Mouse (Mus musculus) c-Kit-negative CD71-positive TER-119-positive erythroid progenitor cells, embryonic 14.5 days (primary cell): Measurements from ENCODE around the gene Olfr1495.
"Not testable (repeated sequence)": the region's sequence is repeated elsewhere in the genome, so short reads cannot be mapped to it uniquely, and the experiment has no call there.

Experiments
- DNase-seq: peaks from one replicate; pipeline ENCODE4 v3.0.0-alpha.2; 2013; ENCODE audit warnings: low read depth, low spot score

The Olfr1495 gene

DNA sequence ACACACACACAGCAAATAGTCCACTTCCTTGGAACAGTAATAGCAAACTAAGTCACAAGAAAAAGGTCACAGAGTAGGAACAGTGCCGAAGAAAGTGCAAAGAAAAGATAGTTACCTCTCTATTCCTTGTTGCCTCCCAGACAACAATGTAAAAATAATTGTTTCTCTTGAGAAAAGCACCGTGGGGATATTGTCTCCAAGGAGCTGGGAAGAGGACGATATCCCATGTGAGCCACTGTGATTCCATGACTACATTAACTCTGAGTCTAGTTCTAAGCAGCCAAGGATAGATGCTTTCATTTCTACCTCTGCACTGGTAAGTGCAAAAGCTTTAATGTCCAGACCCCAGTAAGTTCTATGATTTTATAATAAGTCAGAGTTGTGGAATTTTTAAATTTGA, at the start of gene Olfr1495:
TSS of gene Olfr1495 (plus strand) at position 301 of the 400 bp plus-strand sequence.
- DNase-seq, result no peak

DNA sequence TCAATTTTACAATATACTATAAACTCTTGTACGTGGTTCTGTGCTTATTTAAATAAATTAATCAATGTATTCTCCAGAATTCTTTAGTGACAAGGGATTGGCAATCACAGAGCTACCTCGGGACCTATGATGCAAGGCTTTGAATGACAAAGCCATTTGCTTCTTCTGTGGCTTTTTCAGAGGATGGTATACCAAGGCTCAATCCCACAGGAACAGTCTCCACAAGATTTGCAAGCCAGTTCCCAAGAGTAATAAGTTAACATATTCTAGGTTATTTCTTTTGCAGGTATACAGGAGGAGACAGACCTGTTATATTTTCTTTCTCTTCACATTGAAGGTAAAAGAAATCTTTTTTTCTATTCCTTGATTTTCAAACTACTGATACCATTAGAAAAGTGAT, 41.4 kb upstream of the Olfr1495 start, which contains the start of gene Olfr1493-ps1:
TSS of gene Olfr1493-ps1 (plus strand) at position 301 of the 400 bp plus-strand sequence.
- no peak for DNase-seq

DNA sequence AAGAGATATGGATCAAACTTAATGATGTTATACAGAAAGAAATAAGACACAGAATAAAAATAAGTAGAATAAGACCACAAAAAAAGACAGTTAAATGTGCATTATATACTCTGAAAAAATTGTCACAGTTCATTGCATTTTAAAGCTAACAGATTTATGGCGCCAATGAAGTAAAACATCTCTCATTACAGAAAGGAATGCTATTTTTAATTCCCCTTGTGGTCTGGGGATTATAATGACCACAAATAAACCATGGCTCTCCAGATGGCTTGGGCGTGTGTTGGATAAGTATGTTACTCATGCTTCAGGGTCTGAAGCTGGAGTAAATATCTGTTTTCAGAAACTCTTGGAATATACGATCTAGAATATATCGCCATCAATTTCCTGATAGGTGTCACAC, 25.0 kb upstream of the Olfr1495 start, which contains the start of gene Olfr1494:
TSS of gene Olfr1494 (plus strand) at position 301 of the 400 bp plus-strand sequence.
- DNase-seq, result no peak

DNA sequence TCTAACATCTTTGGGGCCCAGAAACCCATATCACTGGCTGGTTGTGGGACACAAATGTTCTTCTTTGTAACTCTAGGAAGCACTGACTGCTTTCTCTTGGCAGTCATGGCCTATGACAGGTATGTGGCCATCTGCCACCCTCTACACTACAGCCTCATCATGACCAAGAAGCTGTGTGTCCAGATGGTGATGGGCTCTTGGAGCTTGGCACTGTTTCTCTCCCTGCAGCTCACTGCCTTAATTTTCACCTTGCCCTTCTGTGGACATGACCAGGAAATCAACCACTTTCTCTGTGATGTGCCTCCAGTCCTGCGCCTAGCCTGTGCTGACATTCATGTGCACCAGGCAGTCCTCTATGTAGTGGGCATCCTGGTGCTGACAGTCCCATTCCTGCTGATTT, 15.0 kb upstream of the Olfr1495 start:
- no peak for DNase-seq

DNA sequence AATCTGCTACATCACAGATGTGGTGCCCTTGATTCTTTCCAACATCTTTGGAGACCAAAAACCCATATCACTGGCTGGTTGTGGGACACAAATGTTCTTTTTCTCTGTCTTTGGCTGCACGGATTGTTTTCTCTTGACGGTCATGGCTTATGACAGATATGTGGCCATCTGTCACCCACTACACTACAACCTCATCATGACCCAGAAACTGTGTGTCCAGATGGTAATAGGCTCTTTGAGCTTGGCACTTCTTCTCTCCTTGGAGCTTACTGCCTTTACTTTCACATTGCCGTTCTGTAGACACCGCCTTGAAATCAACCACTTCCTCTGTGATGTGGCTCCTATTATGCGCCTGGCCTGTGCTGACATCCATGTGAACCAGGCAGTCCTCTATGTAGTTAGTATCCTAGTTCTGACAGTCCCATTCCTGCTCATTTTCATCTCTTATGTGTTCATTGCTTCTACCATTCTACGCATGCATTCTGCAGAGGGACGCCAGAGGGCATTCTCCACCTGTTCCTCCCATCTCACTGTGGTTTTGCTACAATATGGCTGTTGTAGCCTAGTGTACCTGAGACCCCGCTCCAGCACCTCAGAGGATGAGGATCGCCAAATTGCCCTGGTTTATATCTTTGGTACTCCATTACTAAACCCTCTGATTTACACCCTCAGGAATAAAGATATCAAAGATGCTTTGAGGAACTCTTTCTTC, 4.3 kb downstream of the Olfr1495 start:
- no peak for DNase-seq

DNA sequence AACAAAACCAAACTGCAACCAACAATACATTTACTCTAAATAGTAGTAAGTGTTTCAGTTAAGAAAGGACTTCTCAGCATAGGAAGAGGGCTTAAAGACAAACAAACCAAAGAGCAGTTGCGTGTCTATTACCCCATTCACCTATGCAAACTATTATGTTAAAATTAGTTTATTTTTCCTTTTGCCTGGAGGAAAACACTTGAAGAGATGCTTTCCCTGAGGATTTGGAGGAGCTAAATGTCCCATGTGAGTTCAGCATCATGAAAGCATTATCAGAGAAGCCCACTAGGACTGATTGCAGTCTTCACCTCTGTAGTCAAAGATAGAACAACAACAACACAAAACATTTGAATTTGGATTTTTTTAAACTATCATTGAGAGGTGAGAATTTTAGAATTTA, 13.2 kb downstream of the Olfr1495 start, which contains the start of gene Olfr1496:
TSS of gene Olfr1496 (plus strand) at position 301 of the 400 bp plus-strand sequence.
- no peak for DNase-seq

DNA sequence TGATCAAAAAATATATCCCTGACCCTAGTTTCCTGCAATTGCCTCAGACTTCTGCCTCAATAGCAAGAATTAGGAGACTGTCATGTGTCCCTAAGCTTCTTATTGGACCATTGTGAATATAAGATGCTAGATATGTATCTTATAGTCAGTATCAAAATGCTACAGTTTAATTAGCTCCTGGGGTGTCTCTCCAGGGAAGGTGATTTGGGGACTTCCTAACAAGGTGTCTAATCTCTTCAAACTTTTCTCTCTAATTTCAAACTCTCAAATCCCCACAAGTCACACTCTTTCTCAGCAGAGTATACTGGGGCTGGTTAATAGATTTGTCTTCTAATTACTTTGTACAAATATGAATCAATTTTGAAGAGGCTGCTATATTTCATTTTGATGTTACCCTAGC, 33.7 kb downstream of the Olfr1495 start, which contains the start of gene Olfr1497:
TSS of gene Olfr1497 (minus strand) at position 101 of the 400 bp plus-strand sequence.
- no peak for DNase-seq

DNA sequence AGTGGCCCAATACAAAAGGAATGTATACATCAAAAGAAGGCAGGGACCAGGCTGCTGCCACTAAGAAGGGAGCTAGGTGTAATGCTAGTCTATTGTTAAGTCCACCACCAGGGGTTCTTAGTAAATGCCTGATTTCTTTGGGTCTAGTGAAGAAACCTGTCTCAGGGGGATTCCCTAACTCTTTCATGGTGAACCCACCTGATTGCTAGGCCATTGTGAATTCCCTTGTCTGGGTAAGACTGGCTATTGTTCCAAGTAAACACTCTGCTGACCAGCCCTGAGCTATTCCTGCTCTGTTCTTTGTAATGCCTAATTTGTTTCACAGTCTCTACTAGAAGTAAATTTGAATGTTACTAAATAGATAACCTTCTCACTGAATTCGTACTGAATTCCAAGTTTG, 41.1 kb downstream of the Olfr1495 start:
- DNase-seq, result not testable (repeated sequence)

DNA sequence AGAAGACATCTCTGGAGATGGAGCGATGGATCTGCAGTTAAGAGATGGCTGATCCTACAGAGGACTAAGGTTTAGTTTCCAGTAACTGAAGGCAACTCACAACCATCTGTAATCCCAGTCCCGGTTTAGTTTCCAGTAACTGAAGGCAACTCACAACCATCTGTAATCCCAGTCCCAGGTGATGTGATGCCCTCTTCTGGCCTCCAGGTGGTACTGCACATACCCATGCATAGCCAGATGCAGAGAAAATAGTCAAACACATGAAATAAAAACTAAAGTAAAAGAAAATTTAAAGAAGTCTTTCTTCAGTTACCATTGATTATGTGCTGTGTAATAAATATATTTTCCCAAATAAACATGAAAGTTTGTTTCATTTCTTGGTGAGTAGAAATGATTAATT, 48.4 kb downstream of the Olfr1495 start:
- no peak for DNase-seq

DNA sequence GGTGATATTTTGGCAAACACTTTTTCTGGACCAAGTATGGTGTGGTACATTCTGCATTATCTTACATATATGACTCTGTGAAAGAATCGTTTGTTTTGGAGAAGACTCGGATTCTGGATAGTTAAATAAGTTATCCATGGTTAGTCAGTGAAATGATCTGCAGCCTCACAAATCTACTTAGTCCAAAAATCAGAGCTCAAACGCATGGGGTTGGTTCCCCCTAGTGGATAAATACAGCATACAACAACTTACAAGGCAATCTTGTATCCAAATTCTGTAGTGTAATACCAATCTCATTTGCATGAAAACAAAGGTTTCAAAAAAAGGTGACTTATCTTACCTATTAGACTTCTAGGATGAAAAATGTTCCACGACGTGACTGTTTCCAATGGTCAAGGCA, 54.4 kb downstream of the Olfr1495 start:
- no peak for DNase-seq

DNA sequence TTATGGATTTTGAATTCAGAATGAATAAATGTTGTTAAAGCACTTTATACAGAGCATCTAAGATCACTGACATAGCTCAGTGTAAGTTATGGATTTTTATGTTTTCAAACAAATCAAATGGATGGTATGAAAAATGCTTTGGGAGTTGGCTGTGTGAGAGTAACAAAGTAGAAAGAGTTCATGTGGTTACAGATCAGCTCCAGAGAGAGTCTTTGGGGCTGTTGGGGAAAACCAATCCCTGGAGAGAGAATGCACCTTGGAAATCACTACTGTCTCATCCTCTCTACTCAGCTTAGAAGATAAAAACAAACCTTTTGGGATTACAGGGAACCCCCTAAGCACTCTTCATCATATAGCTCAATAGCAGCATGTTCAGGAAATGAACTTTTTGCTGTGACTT, 54.9 kb downstream of the Olfr1495 start, which contains the start of gene Olfr1499:
TSS of gene Olfr1499 (minus strand) at position 101 of the 400 bp plus-strand sequence.
- no peak for DNase-seq
